Mouse (Mus musculus): ENCODE data around the gene Lrrc41. TPM values are rescaled to one million over a fixed set of nuclear protein-coding genes. Genes with fewer than 3 reads are reported as not detected.
A peak's percentile ranks its signal among the peaks of the same experiment; 100 is the strongest.

Gene Lrrc41
- total RNA-seq, 4 experiments from 2014 or later = 16.3 to 22.4 (median 18.6) TPM

DNA sequence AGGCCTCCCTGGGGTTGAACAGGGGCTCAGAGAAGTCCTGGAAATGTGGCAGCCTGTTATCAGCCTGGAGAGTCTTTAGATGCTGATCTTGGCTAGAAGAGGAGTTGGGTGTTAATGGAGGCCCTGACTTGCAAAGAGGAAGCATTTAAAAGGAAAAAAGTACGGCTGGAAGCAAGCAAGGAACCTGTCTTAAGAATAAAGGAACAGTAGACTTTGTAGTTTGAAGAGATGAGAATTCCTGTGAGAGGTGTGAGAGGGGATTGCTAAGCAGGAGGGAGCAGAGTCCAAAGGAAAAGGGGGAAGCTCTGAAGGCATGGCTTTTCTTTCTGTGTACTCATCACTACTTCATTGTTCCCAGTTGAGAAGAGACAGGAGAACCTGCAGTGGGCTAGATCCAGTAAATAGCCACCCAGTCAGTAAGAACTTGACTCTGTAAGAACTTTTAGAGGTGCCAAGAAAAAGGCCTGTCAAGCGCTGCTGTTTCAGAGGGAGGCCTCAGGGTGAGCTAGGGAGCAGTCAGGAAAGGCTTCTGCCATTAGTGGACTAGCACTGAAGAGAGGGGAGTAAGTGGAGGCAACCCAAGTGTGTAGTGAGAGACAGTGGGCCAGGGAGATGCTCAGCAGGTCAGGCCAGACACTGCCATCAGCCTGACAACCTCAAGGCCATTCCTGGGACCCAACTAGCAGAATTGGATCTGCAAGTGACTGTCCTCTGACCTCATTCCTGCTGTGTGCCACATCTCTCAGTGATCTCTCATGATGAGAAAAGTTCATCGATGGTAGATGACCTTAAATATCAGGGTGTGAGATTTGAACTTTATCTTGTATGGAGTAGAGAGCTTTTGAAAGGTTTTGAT is 2.4 kb downstream of the Lrrc41 start:
- DNase-seq (ENCODE audit: low spot score in 2 of 2) = no peak

- DNase-seq (ENCODE audit: low spot score in 2 of 2) = no peak
Observed at GRCm38 (mm10) chr4:116088510-116089249, 13.6 kb downstream of the Lrrc41 start.

GRCm38 (mm10) chr4:116096291-116096690 is 21.2 kb downstream of the Lrrc41 start:
- DNase-seq (ENCODE audit: low spot score in 2 of 2) = no peak

DNA sequence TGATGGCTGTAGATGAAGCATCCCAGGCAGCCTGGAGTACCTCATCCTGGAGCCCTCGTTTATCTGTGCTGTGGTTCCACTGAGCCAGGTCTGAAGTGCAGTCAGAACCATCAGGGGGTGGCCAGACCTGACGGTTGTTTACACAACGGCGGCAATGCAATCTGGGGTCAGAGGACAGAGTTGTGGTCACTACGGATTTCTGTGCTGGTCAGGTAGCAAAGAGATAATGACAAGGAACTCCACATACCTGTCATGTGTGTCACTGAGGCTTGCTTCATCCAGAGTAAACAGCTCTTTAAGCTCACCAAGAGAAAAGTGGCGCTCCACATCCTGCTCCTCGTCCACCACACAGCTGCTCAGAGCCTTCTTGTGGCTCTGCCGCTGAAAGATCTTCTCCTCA is 22.1 kb downstream of the Lrrc41 start:
- no peak for DNase-seq (ENCODE audit: low spot score in 2 of 2)

DNA sequence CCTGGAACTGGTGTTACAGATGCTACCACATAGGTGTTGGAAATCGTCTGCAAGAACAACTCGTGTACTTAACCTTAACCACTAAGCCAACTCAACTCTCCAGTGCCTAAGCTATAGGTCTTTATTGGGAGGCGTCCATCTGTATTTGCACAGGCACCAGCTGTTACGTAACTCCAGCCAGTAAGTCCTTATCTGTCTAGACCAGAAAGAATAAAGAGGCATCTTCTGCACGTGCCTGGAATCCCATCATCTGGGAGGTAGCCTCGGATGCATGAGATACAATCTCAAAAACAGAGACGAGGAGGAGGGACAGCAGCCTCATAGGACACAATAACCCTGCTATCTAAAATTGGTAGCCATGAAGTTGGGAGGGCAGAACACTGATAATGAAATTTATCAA is 25.9 kb downstream of the Lrrc41 start:
- no peak for DNase-seq (ENCODE audit: low spot score in 2 of 2)

DNA sequence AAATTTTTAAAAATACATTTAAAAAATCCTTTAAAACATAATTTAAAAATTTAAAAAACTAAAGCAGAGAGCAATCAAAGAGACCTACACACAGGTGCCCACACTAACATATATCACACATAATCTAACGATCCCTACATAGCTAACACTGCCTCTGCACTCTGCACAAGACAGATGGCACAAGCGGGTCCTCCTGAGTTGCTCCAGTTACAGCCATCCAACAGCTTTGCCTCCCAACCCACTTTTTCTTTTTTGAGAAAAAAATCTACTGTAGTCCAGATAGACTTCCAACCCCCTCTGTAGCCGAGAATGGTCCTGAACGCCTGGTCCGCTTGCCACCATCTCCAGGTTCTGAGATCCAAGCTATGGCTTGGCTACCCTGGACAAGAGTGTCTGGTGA is 30.2 kb downstream of the Lrrc41 start:
- no peak for DNase-seq (ENCODE audit: low spot score in 2 of 2)

DNA sequence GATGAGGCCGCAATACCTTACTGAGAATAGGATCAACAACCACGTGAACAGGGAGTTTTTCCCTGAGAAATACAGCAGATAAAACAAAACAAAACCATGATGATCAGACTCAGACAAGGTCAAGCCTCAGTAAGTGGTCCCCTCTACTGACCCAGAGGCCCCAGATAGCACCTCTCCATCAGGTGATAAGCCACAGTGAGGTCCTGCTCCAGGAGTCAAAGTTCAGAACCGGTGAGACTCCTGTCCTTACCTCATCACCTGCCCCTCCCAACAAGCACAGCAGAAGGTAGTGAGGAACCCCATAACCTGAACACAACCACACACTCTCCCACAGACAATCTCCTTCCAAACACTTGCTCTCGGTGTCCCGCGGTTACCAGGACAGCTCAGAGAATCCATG is 35.6 kb downstream of the Lrrc41 start:
- no peak for DNase-seq (ENCODE audit: low spot score in 2 of 2)

DNA sequence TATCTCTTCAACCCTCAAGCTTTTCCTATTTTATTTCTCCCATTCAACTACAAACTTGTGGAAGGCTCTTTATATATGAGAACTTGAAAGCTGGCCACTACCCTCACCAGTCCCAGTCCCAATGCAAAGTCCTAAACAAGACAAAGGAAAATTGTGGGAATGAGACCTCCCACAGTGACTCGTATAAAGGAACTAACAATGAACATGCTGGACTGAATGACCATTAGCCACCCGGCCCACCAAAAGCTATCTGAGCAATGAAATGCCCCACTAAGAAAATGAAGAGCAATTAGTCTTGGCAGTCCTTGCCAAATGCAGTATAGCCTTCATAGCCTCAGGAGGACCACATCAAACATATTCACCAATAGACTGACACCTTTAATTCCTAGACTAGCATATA is 36.4 kb downstream of the Lrrc41 start:
- no peak for DNase-seq (ENCODE audit: low spot score in 2 of 2)

GRCm38 (mm10) chr4:116122762-116123161 is 47.7 kb downstream of the Lrrc41 start:
- DNase-seq (ENCODE audit: low spot score in 2 of 2) = no peak

DNA sequence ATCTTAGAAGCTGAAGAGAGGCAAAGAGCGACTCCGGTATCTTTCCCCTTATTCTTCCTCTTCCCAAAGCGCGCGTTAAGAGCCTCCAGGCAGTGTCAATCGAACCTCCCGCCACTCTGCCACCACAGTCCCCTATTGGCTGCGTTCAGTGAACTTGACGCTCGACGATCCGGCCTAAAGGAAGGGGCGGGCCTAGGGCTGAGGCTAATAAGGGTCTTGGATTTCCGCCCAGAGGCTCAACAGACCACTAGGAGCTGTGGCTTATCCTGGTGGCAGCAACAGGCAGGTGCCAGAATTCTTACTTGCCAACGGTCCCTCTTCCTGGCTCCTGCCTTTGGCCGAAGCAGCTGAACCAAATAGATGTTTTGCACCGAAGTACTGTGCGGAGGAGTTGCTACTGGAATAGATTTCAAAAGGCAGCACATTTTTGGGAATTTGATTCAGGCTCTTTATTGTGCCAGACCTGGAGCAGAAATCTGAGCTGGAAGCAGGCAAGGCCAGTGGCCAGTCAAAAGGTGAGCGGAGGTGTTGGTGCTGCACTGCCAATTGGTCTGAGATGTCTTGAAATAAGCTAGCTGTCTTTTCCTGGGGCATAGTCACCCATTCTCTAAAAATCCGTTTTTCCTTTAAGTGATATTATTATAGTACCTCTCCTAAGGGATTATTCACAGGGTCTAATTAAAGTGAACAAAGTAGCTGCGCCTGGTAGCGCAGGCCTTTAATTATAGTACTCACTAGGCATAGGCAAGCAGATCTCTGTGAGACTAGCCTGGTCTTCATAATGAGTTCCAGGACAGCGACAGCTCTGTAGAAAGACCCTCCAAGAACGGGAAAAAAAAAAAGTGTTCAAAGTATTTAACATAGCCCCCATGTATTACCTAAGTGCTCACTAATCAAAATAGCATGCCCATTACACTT is 48.8 kb downstream of the Lrrc41 start, which contains the start of the genes Rad54l and Pomgnt1:
TSS of gene Rad54l (minus strand) at position 89 of the 918 bp plus-strand sequence.
TSS of gene Pomgnt1 (plus strand) at position 239 of the 918 bp plus-strand sequence.
- DNase-seq (ENCODE audit: low spot score in 2 of 2) = peak; percentile 43 to 66

DNA sequence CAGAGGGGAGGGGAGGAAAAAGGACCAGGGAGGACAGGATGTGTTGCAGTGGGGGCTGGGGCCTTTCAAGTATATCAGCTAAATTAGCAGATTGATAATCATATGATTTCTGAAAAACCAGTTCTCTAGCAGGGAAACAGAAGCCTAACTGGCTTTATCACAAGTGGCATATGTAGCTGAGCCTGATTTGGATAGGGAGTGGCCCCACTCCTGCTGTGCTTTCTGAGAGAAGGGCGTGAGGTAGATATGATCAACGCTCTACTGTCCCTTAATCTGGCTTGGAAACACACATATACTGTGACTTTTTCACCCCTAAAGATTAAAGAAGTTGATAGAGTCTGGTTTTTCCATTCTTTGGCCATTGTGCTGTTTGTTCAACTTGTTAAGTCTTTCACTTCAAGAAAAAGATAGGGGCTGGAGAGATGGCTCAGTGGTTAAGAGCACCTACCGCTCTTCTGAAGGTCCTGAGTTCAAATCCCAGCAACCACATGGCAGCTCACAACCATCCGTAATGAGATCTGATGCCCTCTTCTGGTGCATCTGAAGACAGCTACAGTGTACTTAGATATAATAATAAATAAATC is 50.8 kb downstream of the Lrrc41 start:
- DNase-seq (ENCODE audit: low spot score in 2 of 2) = no peak

- no peak for DNase-seq (ENCODE audit: low spot score in 2 of 2)
Observed at GRCm38 (mm10) chr4:116127956-116128355, 52.9 kb downstream of the Lrrc41 start.

DNA sequence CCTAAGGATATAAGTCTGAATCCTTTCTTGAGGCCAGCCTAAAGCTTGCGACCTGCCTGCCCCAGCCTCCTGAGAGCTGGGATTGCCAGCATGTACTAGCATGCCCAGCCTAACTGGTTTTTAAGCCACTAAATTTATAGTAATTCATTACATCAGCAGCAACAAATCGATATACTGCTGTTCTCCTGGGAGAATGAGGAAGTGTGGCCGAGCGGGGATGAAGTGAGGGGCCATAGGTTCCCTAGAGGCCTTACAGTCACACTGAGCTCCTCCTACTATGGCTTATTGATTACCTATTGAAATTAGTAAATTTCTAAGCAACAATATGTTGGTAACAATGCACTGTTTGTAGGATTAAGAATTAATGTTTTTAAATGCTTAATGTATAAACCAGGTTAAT is 58.1 kb downstream of the Lrrc41 start:
- no peak for DNase-seq (ENCODE audit: low spot score in 2 of 2)

DNA sequence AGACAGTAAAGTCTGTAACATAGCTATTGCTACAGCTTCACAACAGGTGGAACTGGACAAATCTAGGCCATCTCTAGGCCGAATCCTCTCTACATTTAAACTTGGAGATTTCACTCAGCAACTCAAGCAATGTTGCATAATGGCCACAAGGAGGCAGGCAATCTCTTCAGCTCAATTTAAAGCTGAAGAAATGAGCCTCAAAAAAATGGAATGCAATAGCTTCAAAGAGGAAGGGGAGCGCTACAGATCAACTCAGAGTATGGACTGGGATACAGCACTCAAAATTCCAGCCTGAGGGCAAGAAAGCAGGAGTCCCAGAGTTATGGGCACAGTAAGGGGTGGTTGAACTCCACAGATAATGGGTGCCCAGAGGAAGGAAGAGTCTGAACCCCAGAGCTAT is 59.9 kb downstream of the Lrrc41 start:
- DNase-seq (ENCODE audit: low spot score in 2 of 2) = no peak

DNA sequence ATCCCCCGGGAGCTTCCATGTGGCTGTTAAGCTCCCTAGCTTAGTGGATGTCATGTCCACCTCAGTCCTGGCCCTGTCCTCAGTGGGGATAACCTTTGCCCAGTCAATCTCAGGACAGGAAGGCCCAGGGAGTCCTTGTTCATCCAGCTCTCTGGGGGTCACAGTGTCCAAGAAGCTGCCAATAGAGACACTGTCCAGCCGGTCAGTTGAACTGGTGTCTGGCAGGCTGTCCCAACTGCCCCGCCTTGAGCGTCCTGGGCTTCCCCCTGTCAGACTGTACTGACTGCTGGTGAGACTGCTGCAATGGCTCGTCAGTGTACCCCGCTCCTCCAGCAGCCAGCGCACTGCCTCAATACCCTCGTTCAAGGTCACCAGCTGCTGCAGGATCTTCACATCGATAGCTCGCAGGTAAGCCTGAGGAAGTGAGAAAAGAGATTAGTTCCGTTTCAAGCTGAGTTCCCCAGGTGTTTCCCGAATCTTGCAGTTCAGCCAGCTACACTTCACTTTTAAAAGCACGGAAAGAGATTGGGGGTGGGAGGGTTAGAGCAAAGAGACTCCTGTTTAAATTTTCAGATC is 62.4 kb downstream of the Lrrc41 start:
- DNase-seq (ENCODE audit: low spot score in 2 of 2) = no peak

GRCm38 (mm10) chr4:116140801-116141574 is 65.9 kb downstream of the Lrrc41 start:
- DNase-seq (ENCODE audit: low spot score in 2 of 2) = no peak

DNA sequence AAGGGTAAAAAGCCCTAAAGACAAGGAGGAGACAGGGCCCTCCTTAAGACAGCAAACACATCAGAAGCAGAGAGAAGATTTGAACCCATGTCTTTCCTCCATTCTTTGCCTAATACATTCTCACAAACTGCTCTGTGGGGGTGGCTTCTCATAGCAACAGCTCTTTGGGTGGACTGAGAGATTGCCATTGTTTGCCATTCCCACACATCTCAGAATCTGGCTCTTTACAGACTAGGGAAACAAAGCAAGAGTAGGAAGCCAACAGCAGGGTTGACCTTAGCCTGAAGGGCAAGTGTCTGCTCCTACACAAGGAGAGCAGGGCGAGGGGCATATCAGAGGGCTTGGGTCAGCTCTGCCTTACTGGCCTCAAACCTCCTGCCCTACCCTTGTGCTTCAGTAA is 66.7 kb downstream of the Lrrc41 start:
- no peak for DNase-seq (ENCODE audit: low spot score in 2 of 2)

GRCm38 (mm10) chr4:116142269-116142668 is 67.2 kb downstream of the Lrrc41 start:
- DNase-seq (ENCODE audit: low spot score in 2 of 2) = no peak

GRCm38 (mm10) chr4:116143317-116143811 is 68.3 kb downstream of the Lrrc41 start:
- DNase-seq (ENCODE audit: low spot score in 2 of 2) = peak; percentile 9 to 19
